25 mouse cellular contexts compared by ENCODE assay signal in the genomic region with DNA sequence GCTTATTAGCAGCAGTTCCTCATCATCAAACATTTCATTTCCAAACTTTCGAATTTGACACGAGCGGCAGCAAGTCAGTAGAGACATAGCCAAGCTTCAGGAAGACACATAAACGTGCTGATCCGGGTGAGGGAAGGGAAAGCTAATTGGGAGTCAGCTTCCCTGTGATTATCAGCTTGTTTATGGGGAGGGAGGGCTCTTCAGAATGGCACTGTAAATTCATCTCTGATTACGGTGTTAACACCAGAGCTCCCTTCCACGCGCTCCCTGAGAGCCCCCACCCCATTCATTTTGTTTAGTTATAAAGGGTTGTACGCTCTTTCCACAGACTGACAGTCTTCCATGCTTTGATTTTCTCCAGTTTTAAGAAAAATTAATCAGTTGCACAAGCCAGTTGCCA. TPM values are rescaled to one million over a fixed set of nuclear protein-coding genes. Genes with fewer than 3 reads are reported as not detected.
A peak's percentile ranks its signal among the peaks of the same experiment; 100 is the strongest.
DNase-seq lines count a peak whose midpoint lies in the region; ATAC-seq and TF ChIP-seq lines count a peak whose summit lies in the region.
"Had no signal": no experiment of that assay in that cellular context is flagged by ENCODE, and none has a peak within 500 bp of the region (broad histone marks: within the 10 kb centered on the region; RNA-seq: fewer than 3 reads in every experiment).

No protein-coding gene starts in this region.

- WGBS in forebrain, embryonic 11.5 days = 72% methylated on average over 9 of the region's 9 CpGs
- WGBS in forebrain, embryonic 10.5 days = 85% methylated on average over 9 of the region's 9 CpGs
- 93% methylated on average over 9 of the region's 9 CpGs for WGBS in midbrain, embryonic 10.5 days
- 86% methylated on average over 9 of the region's 9 CpGs for WGBS in midbrain, embryonic 11.5 days
- WGBS in midbrain, embryonic 13.5 days = 65% methylated on average over 9 of the region's 9 CpGs
- WGBS in olfactory bulb, adult 2 months = 22% methylated on average over 9 of the region's 9 CpGs

- H3K9ac ChIP-seq in forebrain, embryonic 11.5 days (ENCODE audit: low read length) = no peak overlapping the region
- H3K9ac ChIP-seq in midbrain, embryonic 11.5 days (ENCODE audit: low read length) = no peak overlapping the region
- no peak overlapping the region for H3K9ac ChIP-seq in midbrain, embryonic 13.5 days (replicated peaks)
- H3K9ac ChIP-seq: embryonic facial prominence, embryonic 12.5 days; stomach, embryonic 15.5 days had no signal

- DNase-seq in forebrain, embryonic 11.5 days (ENCODE audit: low spot score) = no peak
- no peak for DNase-seq in forebrain, embryonic 10.5 days (ENCODE audit: extremely low spot score, low spot score)
- peak; percentile 3 for DNase-seq in midbrain, embryonic 10.5 days (ENCODE audit: low spot score)
- no peak for DNase-seq in midbrain, embryonic 11.5 days (ENCODE audit: low spot score, missing footprints)
- no peak for DNase-seq in cerebellum, adult 8-10 months
- no peak for DNase-seq in liver
- DNase-seq: adrenal gland, adult 2 months; cerebellum, adult 9-11 months; gastrocnemius, postnatal 10 days; heart, adult 18-20 months; kidney, adult 9 months; kidney, postnatal 25 days; layer of hippocampus, adult 9-11 months; lung, adult 18-20 months; lung, postnatal 14 days; thymus, adult 18-20 months; thymus, postnatal 4 days had no signal

- H3K27me3 ChIP-seq in forebrain, embryonic 11.5 days (ENCODE audit: control insufficient read depth, insufficient read depth, low read length) = no peaks in the 10 kb centered on the region
- no peaks in the 10 kb centered on the region for H3K27me3 ChIP-seq in forebrain, embryonic 10.5 days (ENCODE audit: poor library complexity, severe bottlenecking)
- H3K27me3 ChIP-seq in midbrain, embryonic 10.5 days (ENCODE audit: low read depth, poor library complexity, severe bottlenecking) = no peaks in the 10 kb centered on the region
- H3K27me3 ChIP-seq in midbrain, embryonic 11.5 days (ENCODE audit: control insufficient read depth, insufficient read depth, low read length) = no peaks in the 10 kb centered on the region
- H3K27me3 ChIP-seq in midbrain, embryonic 13.5 days = no peaks in the 10 kb centered on the region
- H3K27me3 ChIP-seq: embryonic facial prominence, embryonic 12.5 days; stomach, embryonic 15.5 days had no signal

- peaks cover 12% of the 10 kb centered on the region; the same call in 1 of the 2 replicates for H3K4me1 ChIP-seq in forebrain, embryonic 11.5 days (replicated peaks; ENCODE audit: control insufficient read depth, insufficient read depth, low read length)
- H3K4me1 ChIP-seq in forebrain, embryonic 10.5 days = peaks cover 52% of the 10 kb centered on the region
- peaks cover 43% of the 10 kb centered on the region for H3K4me1 ChIP-seq in midbrain, embryonic 10.5 days
- H3K4me1 ChIP-seq in midbrain, embryonic 11.5 days (ENCODE audit: control insufficient read depth, insufficient read depth, low read length) = peaks cover 5% of the 10 kb centered on the region
- H3K4me1 ChIP-seq in midbrain, embryonic 13.5 days (replicated peaks) = peaks cover 43% of the 10 kb centered on the region
- H3K4me1 ChIP-seq in olfactory bulb, adult 2 months (ENCODE audit: control insufficient read depth, insufficient read depth, low read length) = peaks cover 7% of the 10 kb centered on the region; the same call in 1 of the 2 replicates

- H3K9me3 ChIP-seq in forebrain, embryonic 11.5 days (ENCODE audit: control insufficient read depth, low read length) = no peaks in the 10 kb centered on the region
- H3K9me3 ChIP-seq in forebrain, embryonic 10.5 days = no peaks in the 10 kb centered on the region
- no peaks in the 10 kb centered on the region for H3K9me3 ChIP-seq in midbrain, embryonic 10.5 days (replicated peaks)
- H3K9me3 ChIP-seq in midbrain, embryonic 11.5 days (ENCODE audit: control insufficient read depth, low read length) = no peaks in the 10 kb centered on the region
- no peaks in the 10 kb centered on the region for H3K9me3 ChIP-seq in midbrain, embryonic 13.5 days
- H3K9me3 ChIP-seq: embryonic facial prominence, embryonic 12.5 days; limb, embryonic 10.5 days; stomach, embryonic 15.5 days had no signal

- H3K27ac ChIP-seq in forebrain, embryonic 11.5 days (ENCODE audit: low read depth, low read length) = peak overlapping the region; percentile 9; the same call in 1 of the 2 replicates
- H3K27ac ChIP-seq in forebrain, embryonic 10.5 days = no peak overlapping the region
- H3K27ac ChIP-seq in midbrain, embryonic 10.5 days (replicated peaks) = no peak overlapping the region
- H3K27ac ChIP-seq in midbrain, embryonic 11.5 days (ENCODE audit: low read depth, low read length) = no peak overlapping the region
- H3K27ac ChIP-seq in midbrain, embryonic 13.5 days = peak overlapping the region; percentile 37; the same call in 1 of the 2 replicates
- H3K27ac ChIP-seq in olfactory bulb, adult 2 months (ENCODE audit: insufficient read depth, low read depth, low read length) = peak overlapping the region; percentile 79
- H3K27ac ChIP-seq: embryonic facial prominence, embryonic 12.5 days; left cerebral cortex, adult 2 months; limb, embryonic 10.5 days; stomach, embryonic 15.5 days had no signal

- H3K36me3 ChIP-seq in forebrain, embryonic 11.5 days (ENCODE audit: control insufficient read depth, insufficient read depth, low read length) = no peaks in the 10 kb centered on the region
- peaks cover 44% of the 10 kb centered on the region for H3K36me3 ChIP-seq in forebrain, embryonic 10.5 days (replicated peaks)
- peaks cover 51% of the 10 kb centered on the region for H3K36me3 ChIP-seq in midbrain, embryonic 10.5 days
- H3K36me3 ChIP-seq in midbrain, embryonic 11.5 days (ENCODE audit: control insufficient read depth, insufficient read depth, low read length) = peaks cover 1% of the 10 kb centered on the region
- peaks cover 3% of the 10 kb centered on the region for H3K36me3 ChIP-seq in midbrain, embryonic 13.5 days

- no peak for TF ChIP-seq CTCF in olfactory bulb, adult 2 months (IDR thresholded peaks at IDR 0.05; ENCODE audit: insufficient read depth, low read depth, low read length)

- peak; percentile 47; the same call in 1 of the 2 replicates for ATAC-seq in forebrain, embryonic 11.5 days (replicated peaks; ENCODE audit: low FRiP score)
- ATAC-seq in midbrain, embryonic 11.5 days (ENCODE audit: low FRiP score) = no peak
- ATAC-seq in midbrain, embryonic 13.5 days = no peak

- no peak for TF ChIP-seq POLR2A in olfactory bulb, adult 2 months (IDR thresholded peaks at IDR 0.05; ENCODE audit: insufficient read depth, low read depth, low read length)

- H3K4me2 ChIP-seq in forebrain, embryonic 11.5 days (ENCODE audit: low read depth, low read length, severe bottlenecking) = no peak overlapping the region
- H3K4me2 ChIP-seq in midbrain, embryonic 11.5 days = no peak overlapping the region
- no peak overlapping the region; the same call in 1 of the 2 replicates for H3K4me2 ChIP-seq in midbrain, embryonic 13.5 days (replicated peaks)
- H3K4me2 ChIP-seq: embryonic facial prominence, embryonic 12.5 days; liver, embryonic 11.5 days; stomach, embryonic 15.5 days had no signal

- no peak overlapping the region for H3K4me3 ChIP-seq in forebrain, embryonic 11.5 days (ENCODE audit: low read depth, low read length)
- no peak overlapping the region for H3K4me3 ChIP-seq in forebrain, embryonic 10.5 days
- no peak overlapping the region for H3K4me3 ChIP-seq in midbrain, embryonic 10.5 days
- H3K4me3 ChIP-seq in midbrain, embryonic 11.5 days (ENCODE audit: low read depth, low read length) = no peak overlapping the region
- H3K4me3 ChIP-seq in midbrain, embryonic 13.5 days (replicated peaks) = no peak overlapping the region
- no peak overlapping the region; the same call in 1 of the 2 replicates for H3K4me3 ChIP-seq in olfactory bulb, adult 2 months (ENCODE audit: insufficient read depth, low read depth, low read length)
- H3K4me3 ChIP-seq: embryonic facial prominence, embryonic 12.5 days; erythroblast, embryonic 14.5 days; left cerebral cortex, adult 2 months; limb, embryonic 10.5 days; stomach, embryonic 15.5 days had no signal

RNA-seq across cellular contexts. Expression of a gene that starts 23.2 kb away (rescaled TPM):
- polyA plus RNA-seq in forebrain, embryonic 11.5 days (2014; fragmentation: Nextera tagmentation; extraction: Ambion mirVana) = 75.4 and 77.2 TPM in 2 replicates
- polyA plus RNA-seq in forebrain, embryonic 10.5 days (2016; fragmentation: Nextera tagmentation; extraction: Ambion mirVana) = 32.5 TPM in 2 replicates
- 34.4 and 44.0 TPM in 2 replicates for polyA plus RNA-seq in midbrain, embryonic 10.5 days (2016; fragmentation: Nextera tagmentation; extraction: Ambion mirVana)
- 52.2 and 56.5 TPM in 2 replicates for polyA plus RNA-seq in midbrain, embryonic 11.5 days (2014; fragmentation: Nextera tagmentation; extraction: Ambion mirVana)
- polyA plus RNA-seq in midbrain, embryonic 13.5 days (2015; fragmentation: Nextera tagmentation; extraction: Ambion mirVana) = 69.4 and 79.0 TPM in 2 replicates
- polyA plus RNA-seq in olfactory bulb, adult 2 months (2012; ENCODE audit: insufficient read depth, insufficient read length, low replicate concordance, missing spikeins) = 180 and 356 TPM in 2 replicates
- polyA plus RNA-seq: erythroblast, embryonic 14.5 days had no signal

Comparison
In these comparisons a context has a peak if more than half of its experiments do, and no peak if none do; other contexts are left out.
1. H3K27ac ChIP-seq: peak in forebrain, embryonic 11.5 days (single experiment), midbrain, embryonic 13.5 days (single experiment) and olfactory bulb, adult 2 months (single experiment); none in forebrain, embryonic 10.5 days (single experiment), midbrain, embryonic 10.5 days (single experiment) and midbrain, embryonic 11.5 days (single experiment).